Mouse (Mus musculus): Measurements from ENCODE around the gene Epn1. TPM values are rescaled to one million over a fixed set of nuclear protein-coding genes. Genes with fewer than 3 reads are reported as not detected.

Gene Epn1
- polyA plus RNA-seq, 1 experiment, result 68.8 TPM

DNA sequence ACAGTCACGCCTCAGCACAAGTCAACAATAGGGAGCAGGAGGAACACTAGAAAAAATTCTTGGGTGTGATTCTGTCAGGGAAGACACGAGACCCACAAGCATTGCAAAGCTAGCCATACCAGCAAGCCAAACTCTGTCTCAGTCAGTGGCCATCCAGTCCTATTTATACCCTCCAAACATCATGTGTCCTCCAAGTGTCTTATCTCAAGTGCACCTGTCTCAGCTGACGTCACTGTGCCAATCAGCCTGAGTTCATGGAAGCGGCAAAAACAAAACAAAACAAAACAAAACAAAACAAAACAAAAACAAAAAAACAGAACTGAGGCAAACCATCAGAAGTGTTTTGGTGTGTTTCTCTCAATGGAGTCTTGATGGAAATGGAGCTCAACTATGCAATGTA lies 28.2 kb downstream of the Epn1 start:
- Histone ChIP-seq H3K4me1 (ENCODE audit: control insufficient read depth, insufficient read depth, low read length) (no peaks in the 10 kb centered on the region), H3K9ac (ENCODE audit: low read depth, poor library complexity, severe bottlenecking) (no peak overlapping the region), H3K27ac (ENCODE audit: insufficient read depth, low read length) (no peak overlapping the region), H3K4me3 (ENCODE audit: low read depth, low read length) (no peak overlapping the region), H3K9me3 (replicated peaks; ENCODE audit: control insufficient read depth, insufficient read depth, low read length, poor library complexity, severe bottlenecking) (no peaks in the 10 kb centered on the region), H3K27me3 (ENCODE audit: control insufficient read depth, insufficient read depth, low read length, poor library complexity, severe bottlenecking) (no peaks in the 10 kb centered on the region), H3K36me3 (ENCODE audit: control insufficient read depth, insufficient read depth, low read length, poor library complexity, severe bottlenecking) (no peaks in the 10 kb centered on the region)
- TF ChIP-seq POLR2A (IDR thresholded peaks at IDR 0.05; ENCODE audit: insufficient read depth, low read length) (no peak), CTCF (IDR thresholded peaks at IDR 0.05; ENCODE audit: low read depth, low read length) (no peak)

DNA sequence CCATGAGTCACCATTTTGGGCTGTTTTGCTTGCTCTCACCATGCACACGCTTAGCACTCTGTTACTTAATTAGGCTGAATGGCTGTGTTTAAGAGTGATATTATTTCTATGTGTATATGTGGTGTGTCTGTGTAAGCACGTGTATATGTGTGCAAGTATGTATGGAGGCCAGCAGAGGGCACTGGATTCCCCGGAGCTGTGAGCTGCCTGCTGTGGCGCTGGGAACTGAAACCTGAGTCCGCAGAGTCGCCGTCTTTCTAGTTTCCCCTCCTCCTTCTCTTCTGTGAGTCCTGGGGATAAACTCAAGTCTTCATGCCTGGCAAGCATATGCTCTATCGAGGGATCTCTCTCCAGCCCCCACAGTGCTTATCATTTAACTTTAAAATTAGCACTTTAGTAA lies 29.3 kb downstream of the Epn1 start:
- Histone ChIP-seq H3K27me3 (ENCODE audit: control insufficient read depth, insufficient read depth, low read length, poor library complexity, severe bottlenecking) (no peaks in the 10 kb centered on the region), H3K4me1 (ENCODE audit: control insufficient read depth, insufficient read depth, low read length) (no peaks in the 10 kb centered on the region), H3K9me3 (replicated peaks; ENCODE audit: control insufficient read depth, insufficient read depth, low read length, poor library complexity, severe bottlenecking) (no peaks in the 10 kb centered on the region), H3K4me3 (ENCODE audit: low read depth, low read length) (no peak overlapping the region), H3K36me3 (ENCODE audit: control insufficient read depth, insufficient read depth, low read length, poor library complexity, severe bottlenecking) (no peaks in the 10 kb centered on the region), H3K27ac (ENCODE audit: insufficient read depth, low read length) (no peak overlapping the region), H3K9ac (ENCODE audit: low read depth, poor library complexity, severe bottlenecking) (no peak overlapping the region)
- TF ChIP-seq CTCF (IDR thresholded peaks at IDR 0.05; ENCODE audit: low read depth, low read length), result peak; percentile 57
- no peak for TF ChIP-seq POLR2A (IDR thresholded peaks at IDR 0.05; ENCODE audit: insufficient read depth, low read length)

DNA sequence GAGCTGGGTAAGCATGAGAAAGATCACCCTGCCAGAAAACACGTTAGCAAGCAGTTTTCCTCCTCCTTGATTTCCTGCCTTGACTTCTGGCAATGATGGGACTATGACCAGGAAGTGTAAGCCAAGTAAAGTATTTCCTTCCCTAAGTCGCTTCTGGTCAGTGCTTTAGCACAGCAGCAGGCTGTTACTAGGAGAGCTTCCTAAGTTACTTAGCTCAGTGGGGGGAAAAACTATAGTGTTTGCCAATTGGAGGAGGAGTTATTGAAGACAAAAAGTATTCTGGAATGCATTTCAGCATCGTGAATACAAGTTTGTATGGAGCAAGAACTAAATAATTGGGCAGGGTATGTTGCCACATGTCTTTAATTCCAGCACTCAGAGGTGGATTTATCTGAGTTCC lies 32.7 kb downstream of the Epn1 start:
- TF ChIP-seq EP300 (IDR thresholded peaks at IDR 0.05; ENCODE audit: insufficient read depth, low read depth, low read length) (no peak), POLR2A (IDR thresholded peaks at IDR 0.05; ENCODE audit: insufficient read depth, low read length) (no peak), CTCF (IDR thresholded peaks at IDR 0.05; ENCODE audit: low read depth, low read length) (no peak)
- no peaks in the 10 kb centered on the region for H3K9me3 ChIP-seq (replicated peaks; ENCODE audit: control insufficient read depth, insufficient read depth, low read length, poor library complexity, severe bottlenecking)
- no peak overlapping the region for H3K27ac ChIP-seq (ENCODE audit: insufficient read depth, low read length)
- no peak overlapping the region for H3K4me3 ChIP-seq (ENCODE audit: low read depth, low read length)
- no peaks in the 10 kb centered on the region for H3K27me3 ChIP-seq (ENCODE audit: control insufficient read depth, insufficient read depth, low read length, poor library complexity, severe bottlenecking)
- H3K4me1 ChIP-seq (ENCODE audit: control insufficient read depth, insufficient read depth, low read length), result no peaks in the 10 kb centered on the region
- no peaks in the 10 kb centered on the region for H3K36me3 ChIP-seq (ENCODE audit: control insufficient read depth, insufficient read depth, low read length, poor library complexity, severe bottlenecking)
- H3K9ac ChIP-seq (ENCODE audit: low read depth, poor library complexity, severe bottlenecking), result no peak overlapping the region

DNA sequence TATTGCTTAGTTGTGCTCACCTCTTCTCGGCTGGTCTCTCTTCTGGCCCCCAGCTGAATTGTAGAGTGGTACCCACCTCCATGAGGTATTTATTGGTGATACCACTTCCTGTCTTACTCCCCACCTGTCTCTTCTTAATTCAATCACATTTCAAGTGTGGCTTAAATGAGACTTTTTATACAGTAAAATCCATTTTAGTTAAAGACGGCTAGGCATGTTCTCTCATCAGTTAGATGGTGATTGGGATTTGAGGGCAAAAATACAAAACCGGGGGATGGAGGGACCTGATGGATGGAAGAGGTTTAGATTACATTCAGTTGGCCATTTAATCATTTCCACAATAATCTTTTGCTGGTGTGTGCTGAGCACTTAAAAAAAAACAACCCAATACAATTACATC lies 36.8 kb downstream of the Epn1 start, which contains the start of gene Rfpl4:
Gene Rfpl4 (minus strand): TSS at position 101 of the 400 bp plus-strand sequence.
- no peak within 1 kb of the TSS for H3K4me3 ChIP-seq (ENCODE audit: low read depth, low read length)
- no peak within 1 kb of the TSS for H3K27ac ChIP-seq (ENCODE audit: insufficient read depth, low read length)
- no peaks in the 10 kb centered on the region for H3K9me3 ChIP-seq (replicated peaks; ENCODE audit: control insufficient read depth, insufficient read depth, low read length, poor library complexity, severe bottlenecking)
- H3K4me1 ChIP-seq (ENCODE audit: control insufficient read depth, insufficient read depth, low read length), result no peaks in the 10 kb centered on the region
- TF ChIP-seq POLR2A (IDR thresholded peaks at IDR 0.05; ENCODE audit: insufficient read depth, low read length) (no peak), CTCF (IDR thresholded peaks at IDR 0.05; ENCODE audit: low read depth, low read length) (no peak), EP300 (IDR thresholded peaks at IDR 0.05; ENCODE audit: insufficient read depth, low read depth, low read length) (no peak)
- H3K36me3 ChIP-seq (ENCODE audit: control insufficient read depth, insufficient read depth, low read length, poor library complexity, severe bottlenecking), result no peaks in the 10 kb centered on the region
- no peak within 1 kb of the TSS for H3K9ac ChIP-seq (ENCODE audit: low read depth, poor library complexity, severe bottlenecking)
- no peaks in the 10 kb centered on the region for H3K27me3 ChIP-seq (ENCODE audit: control insufficient read depth, insufficient read depth, low read length, poor library complexity, severe bottlenecking)

DNA sequence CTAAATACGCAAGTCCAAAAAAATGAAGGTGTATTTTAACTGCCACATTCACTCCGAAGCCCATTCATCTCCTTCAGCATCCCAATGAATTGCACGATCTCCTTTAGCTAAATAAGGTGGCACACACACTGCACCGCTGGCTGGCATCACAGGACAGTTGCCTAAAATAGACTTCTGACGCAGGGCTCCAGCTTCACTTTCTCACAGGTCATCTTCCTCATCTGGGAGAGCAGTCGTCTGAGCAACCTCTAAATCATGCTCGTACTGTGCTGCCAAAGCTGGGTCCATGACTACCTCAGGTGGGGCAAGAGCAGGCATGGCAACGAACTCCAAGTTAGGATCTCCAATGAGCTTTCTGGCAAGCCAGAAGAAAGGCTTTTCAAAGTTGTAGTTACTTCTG lies 45.0 kb downstream of the Epn1 start:
- no peaks in the 10 kb centered on the region for H3K9me3 ChIP-seq (replicated peaks; ENCODE audit: control insufficient read depth, insufficient read depth, low read length, poor library complexity, severe bottlenecking)
- no peaks in the 10 kb centered on the region; the same call in 1 of the 2 replicates for H3K27me3 ChIP-seq (ENCODE audit: control insufficient read depth, insufficient read depth, low read length, poor library complexity, severe bottlenecking)
- no peak overlapping the region for H3K27ac ChIP-seq (ENCODE audit: insufficient read depth, low read length)
- no peak overlapping the region for H3K4me3 ChIP-seq (ENCODE audit: low read depth, low read length)
- no peaks in the 10 kb centered on the region for H3K36me3 ChIP-seq (ENCODE audit: control insufficient read depth, insufficient read depth, low read length, poor library complexity, severe bottlenecking)
- H3K9ac ChIP-seq (ENCODE audit: low read depth, poor library complexity, severe bottlenecking), result no peak overlapping the region
- no peaks in the 10 kb centered on the region for H3K4me1 ChIP-seq (ENCODE audit: control insufficient read depth, insufficient read depth, low read length)
- TF ChIP-seq EP300 (IDR thresholded peaks at IDR 0.05; ENCODE audit: insufficient read depth, low read depth, low read length) (no peak), CTCF (IDR thresholded peaks at IDR 0.05; ENCODE audit: low read depth, low read length) (no peak), POLR2A (IDR thresholded peaks at IDR 0.05; ENCODE audit: insufficient read depth, low read length) (no peak)

DNA sequence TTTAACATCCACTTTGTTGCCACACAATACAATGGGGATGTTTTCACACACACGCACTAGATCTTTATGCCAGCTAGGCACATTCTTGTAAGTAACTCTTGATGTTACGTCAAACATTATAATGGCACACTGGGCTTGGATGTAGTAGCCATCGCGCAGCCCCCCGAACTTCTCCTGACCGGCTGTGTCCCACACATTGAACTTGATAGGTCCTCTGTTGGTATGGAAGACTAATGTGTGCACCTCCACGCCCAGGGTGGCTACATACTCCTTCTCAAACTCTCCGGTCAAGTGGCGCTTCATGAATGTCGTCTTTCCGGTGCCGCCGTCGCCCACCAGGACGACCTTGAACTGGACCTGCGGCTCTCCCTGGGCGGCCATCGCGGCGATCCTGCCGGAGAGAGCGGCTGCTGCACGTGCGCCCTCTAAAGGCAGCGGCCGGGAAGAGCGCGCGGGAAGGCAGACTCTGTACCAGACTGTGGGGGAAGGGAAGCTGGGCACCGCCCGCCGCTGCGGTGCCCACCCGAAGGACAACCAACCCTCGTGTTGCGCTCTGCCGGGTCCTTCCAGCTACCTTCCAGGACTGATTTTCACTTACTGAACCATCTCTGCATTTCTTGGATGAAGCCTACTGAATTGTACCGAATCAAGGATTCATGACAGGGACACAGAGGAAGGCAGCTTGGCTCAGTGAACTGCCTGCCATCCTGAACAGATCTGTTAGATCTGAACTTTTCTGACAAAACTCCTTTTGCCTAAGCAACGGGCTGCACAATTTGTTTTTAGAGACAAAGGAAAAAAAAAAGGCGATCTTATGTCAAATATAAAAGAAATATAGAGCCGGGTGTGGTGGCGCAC lies 45.7 kb downstream of the Epn1 start, which contains the start of gene Rasl2-9:
Gene Rasl2-9 (minus strand): TSS at position 402 of the 858 bp plus-strand sequence.
- no peaks in the 10 kb centered on the region for H3K4me1 ChIP-seq (ENCODE audit: control insufficient read depth, insufficient read depth, low read length)
- H3K27ac ChIP-seq (ENCODE audit: insufficient read depth, low read length), result no peak within 1 kb of the TSS
- H3K27me3 ChIP-seq (ENCODE audit: control insufficient read depth, insufficient read depth, low read length, poor library complexity, severe bottlenecking), result no peaks in the 10 kb centered on the region; the same call in 1 of the 2 replicates
- TF ChIP-seq CTCF (IDR thresholded peaks at IDR 0.05; ENCODE audit: low read depth, low read length), result peak; percentile 74
- TF ChIP-seq POLR2A (IDR thresholded peaks at IDR 0.05; ENCODE audit: insufficient read depth, low read length), result no peak
- no peak for TF ChIP-seq EP300 (IDR thresholded peaks at IDR 0.05; ENCODE audit: insufficient read depth, low read depth, low read length)
- peak within 1 kb of the TSS; percentile 81 for H3K4me3 ChIP-seq (ENCODE audit: low read depth, low read length)
- no peaks in the 10 kb centered on the region for H3K9me3 ChIP-seq (replicated peaks; ENCODE audit: control insufficient read depth, insufficient read depth, low read length, poor library complexity, severe bottlenecking)
- no peaks in the 10 kb centered on the region for H3K36me3 ChIP-seq (ENCODE audit: control insufficient read depth, insufficient read depth, low read length, poor library complexity, severe bottlenecking)
- H3K9ac ChIP-seq (ENCODE audit: low read depth, poor library complexity, severe bottlenecking), result no peak within 1 kb of the TSS

Other genes with a start within 250 kb of the Epn1 start
- 3.8 and 5.3 TPM in 2 replicates for gene Shisa7, start 235.5 kb upstream of the Epn1 start, polyA plus RNA-seq (2011; ENCODE audit: insufficient read depth, insufficient read length, low read depth, missing spikeins)
- 3.8 and 4.2 TPM in 2 replicates for gene Isoc2b, start 210.0 kb upstream of the Epn1 start, polyA plus RNA-seq (2011; ENCODE audit: insufficient read depth, insufficient read length, low read depth, missing spikeins)
- 3.3 and 4.3 TPM in 2 replicates for gene Isoc2a, start 203.1 kb upstream of the Epn1 start, polyA plus RNA-seq (2011; ENCODE audit: insufficient read depth, insufficient read length, low read depth, missing spikeins)
- 1.1 TPM in 2 replicates for gene Gm36210, start 173.7 kb upstream of the Epn1 start, polyA plus RNA-seq (2011; ENCODE audit: insufficient read depth, insufficient read length, low read depth, missing spikeins)
- 5.0 and 5.4 TPM in 2 replicates for gene Zfp628, start 165.0 kb upstream of the Epn1 start, polyA plus RNA-seq (2011; ENCODE audit: insufficient read depth, insufficient read length, low read depth, missing spikeins)
- gene Nat14, start 158.2 kb upstream of the Epn1 start, polyA plus RNA-seq (2011; ENCODE audit: insufficient read depth, insufficient read length, low read depth, missing spikeins), result 2.2 and 3.3 TPM in 2 replicates
- gene Ssc5d, start 154.4 kb upstream of the Epn1 start, polyA plus RNA-seq (2011; ENCODE audit: insufficient read depth, insufficient read length, low read depth, missing spikeins), result 1.5 and 2.0 TPM in 2 replicates
- 0.48 and 1.0 TPM in 2 replicates for gene Sbk2, start 115.8 kb upstream of the Epn1 start, polyA plus RNA-seq (2011; ENCODE audit: insufficient read depth, insufficient read length, low read depth, missing spikeins)
- gene Sbk3, start 109.1 kb upstream of the Epn1 start, polyA plus RNA-seq (2011; ENCODE audit: insufficient read depth, insufficient read length, low read depth, missing spikeins), result 0.25 and 0.55 TPM in 2 replicates
- 7.6 and 10.9 TPM in 2 replicates for gene Zfp579, start 84.1 kb upstream of the Epn1 start, polyA plus RNA-seq (2011; ENCODE audit: insufficient read depth, insufficient read length, low read depth, missing spikeins)
- gene Zfp524, start 65.8 kb upstream of the Epn1 start, polyA plus RNA-seq (2011; ENCODE audit: insufficient read depth, insufficient read length, low read depth, missing spikeins), result 2.5 and 4.7 TPM in 2 replicates
- gene Fiz1, start 65.5 kb upstream of the Epn1 start, polyA plus RNA-seq (2011; ENCODE audit: insufficient read depth, insufficient read length, low read depth, missing spikeins), result 43.2 and 57.0 TPM in 2 replicates
- gene Gm44973, start 64.7 kb upstream of the Epn1 start, polyA plus RNA-seq (2011; ENCODE audit: insufficient read depth, insufficient read length, low read depth, missing spikeins), result not detected in 2 replicates
- 23.0 and 24.7 TPM in 2 replicates for gene Zfp865, start 59.9 kb upstream of the Epn1 start, polyA plus RNA-seq (2011; ENCODE audit: insufficient read depth, insufficient read length, low read depth, missing spikeins)
- 5.6 and 5.7 TPM in 2 replicates for gene Ccdc106, start 59.7 kb upstream of the Epn1 start, polyA plus RNA-seq (2011; ENCODE audit: insufficient read depth, insufficient read length, low read depth, missing spikeins)
- gene 4632433K11Rik, start 46.1 kb upstream of the Epn1 start, polyA plus RNA-seq (2011; ENCODE audit: insufficient read depth, insufficient read length, low read depth, missing spikeins), result 1.9 TPM in 1 of 2 replicates, not detected in the other
- gene Zfp784, start 41.8 kb upstream of the Epn1 start, polyA plus RNA-seq (2011; ENCODE audit: insufficient read depth, insufficient read length, low read depth, missing spikeins), result 0.30 TPM in 1 of 2 replicates, not detected in the other
- gene Zfp580, start 28.7 kb upstream of the Epn1 start, polyA plus RNA-seq (2011; ENCODE audit: insufficient read depth, insufficient read length, low read depth, missing spikeins), result 14.0 and 16.0 TPM in 2 replicates
- 236 and 262 TPM in 2 replicates for gene U2af2, start 18.1 kb upstream of the Epn1 start, polyA plus RNA-seq (2011; ENCODE audit: insufficient read depth, insufficient read length, low read depth, missing spikeins)
- gene Rfpl4, start 36.7 kb downstream of the Epn1 start, polyA plus RNA-seq (2011; ENCODE audit: insufficient read depth, insufficient read length, low read depth, missing spikeins), result not detected in 2 replicates
- gene Rasl2-9, start 45.7 kb downstream of the Epn1 start, polyA plus RNA-seq (2011; ENCODE audit: insufficient read depth, insufficient read length, low read depth, missing spikeins), result 0.90 and 1.3 TPM in 2 replicates
- 0.06 TPM in 2 replicates for gene Vmn1r55, start 69.4 kb downstream of the Epn1 start, polyA plus RNA-seq (2011; ENCODE audit: insufficient read depth, insufficient read length, low read depth, missing spikeins)
- gene Vmn1r56, start 116.5 kb downstream of the Epn1 start, polyA plus RNA-seq (2011; ENCODE audit: insufficient read depth, insufficient read length, low read depth, missing spikeins), result not detected in 2 replicates
- gene Vmn1r57, start 138.3 kb downstream of the Epn1 start, polyA plus RNA-seq (2011; ENCODE audit: insufficient read depth, insufficient read length, low read depth, missing spikeins), result not detected in 2 replicates

Data from ES-Bruce4 (cell line).